Mouse (Mus musculus) heart, embryonic 12.5 days (tissue): ENCODE data around the gene Tac2. TPM values are rescaled to one million over a fixed set of nuclear protein-coding genes. Genes with fewer than 3 reads are reported as not detected.
"Not testable (repeated sequence)": the region's sequence is repeated elsewhere in the genome, so short reads cannot be mapped to it uniquely, and the experiment has no call there.

Experiments used
- ATAC-seq: fragments of 200-750 bp; cut with Nextera tagmentation; 2 replicates; pipeline ENCODE4 v1.8.0; 2017; ENCODE audit warnings: moderate TSS enrichment, moderate library complexity; ENCODE audit not compliant: insufficient number of reproducible peaks, low FRiP score
- H3K27ac ChIP-seq: fragments of 300-500 bp; sonication (generic); 2 replicates; pipeline ENCODE4 v1.5.1; 2016; ENCODE audit warnings: mild to moderate bottlenecking, moderate library complexity; ENCODE audit not compliant: poor library complexity, severe bottlenecking
- H3K27me3 ChIP-seq: fragments of 300-500 bp; sonication (generic); replicated peaks from 2 replicates; pipeline ENCODE4 v1.6.1; 2016; ENCODE audit warnings: mild to moderate bottlenecking, moderate library complexity
- H3K36me3 ChIP-seq: fragments of 300-500 bp; sonication (generic); 2 replicates; pipeline ENCODE4 v1.6.1; 2016; ENCODE audit warnings: mild to moderate bottlenecking, moderate library complexity
- H3K4me1 ChIP-seq: fragments of 300-500 bp; sonication (generic); replicated peaks from 2 replicates; pipeline ENCODE4 v1.6.1; 2016; ENCODE audit warnings: mild to moderate bottlenecking
- H3K4me2 ChIP-seq: fragments of 300-500 bp; sonication (generic); 2 replicates; pipeline ENCODE4 v1.6.1; 2016; ENCODE audit warnings: mild to moderate bottlenecking, moderate library complexity
- H3K4me3 ChIP-seq: fragments of 300-500 bp; sonication (generic); 2 replicates; pipeline ENCODE4 v1.5.1; 2016; ENCODE audit warnings: mild to moderate bottlenecking
- H3K9ac ChIP-seq: fragments of 300-500 bp; sonication (generic); 2 replicates; pipeline ENCODE4 v1.6.1; 2016; ENCODE audit warnings: mild to moderate bottlenecking, moderate library complexity
- H3K9me3 ChIP-seq: fragments of 300-500 bp; sonication (generic); replicated peaks from 2 replicates; pipeline ENCODE4 v1.6.1; 2016; ENCODE audit warnings: mild to moderate bottlenecking, moderate library complexity
- WGBS: fragments of 180-500 bp; shearing (Covaris S2); methylation state at CpG from one replicate; pipeline ENCODE4 v1.1.7; 2016; 5-methylcytosine and 5-hydroxymethylcytosine counted together
- polyA plus RNA-seq: library from polyadenylated mRNA; unstranded; fragments of >200 nt; fragmentation: Nextera tagmentation; extraction: Ambion mirVana; gene quantifications from 2 replicates; pipeline ENCODE4 v1.2.1, GENCODE M21; 2016

The Tac2 gene
- polyA plus RNA-seq, 1 experiment from 2014 or later = 16.9 TPM

GRCm38 (mm10) chr10:127759181-127760110 is 35.2 kb downstream of the Tac2 start, which contains the start of the genes Rdh1 and Rdh16f1:
Rdh1 (plus strand) TSS chr10:127759721.
Rdh16f1 (plus strand) TSS chr10:127759787.
- H3K4me3 ChIP-seq = no peak within 1 kb of the TSS
- no peak within 1 kb of the TSS for H3K27ac ChIP-seq
- WGBS = 64% methylated on average over 9 of the region's 9 CpGs
- H3K4me1 ChIP-seq = peaks cover 14% of the 10 kb centered on the region; the same call in 1 of the 2 replicates
- no peak within 1 kb of the TSS for H3K4me2 ChIP-seq
- peaks cover 6% of the 10 kb centered on the region; the same call in 1 of the 2 replicates for H3K9me3 ChIP-seq
- no peaks in the 10 kb centered on the region; the same call in 1 of the 2 replicates for H3K27me3 ChIP-seq
- H3K9ac ChIP-seq = no peak within 1 kb of the TSS
- H3K36me3 ChIP-seq = no peaks in the 10 kb centered on the region
- ATAC-seq = no peak

- not testable (repeated sequence) for H3K36me3 ChIP-seq, H3K27ac ChIP-seq, H3K27me3 ChIP-seq, H3K4me3 ChIP-seq, H3K9ac ChIP-seq, ATAC-seq, H3K4me2 ChIP-seq, H3K4me1 ChIP-seq, H3K9me3 ChIP-seq
- 85% methylated on average over 10 of the region's 10 CpGs for WGBS
Measured at GRCm38 (mm10) chr10:127762926-127763325, 38.6 kb downstream of the Tac2 start.

- H3K36me3 ChIP-seq = no peaks in the 10 kb centered on the region
- WGBS = 68% methylated on average over 12 of the region's 12 CpGs
- no peak overlapping the region for H3K9ac ChIP-seq
- H3K9me3 ChIP-seq = no peaks in the 10 kb centered on the region
- ATAC-seq = no peak
- no peaks in the 10 kb centered on the region; the same call in 1 of the 2 replicates for H3K27me3 ChIP-seq
- no peaks in the 10 kb centered on the region for H3K4me1 ChIP-seq
- H3K27ac ChIP-seq = no peak overlapping the region
- no peak overlapping the region for H3K4me2 ChIP-seq
- no peak overlapping the region for H3K4me3 ChIP-seq
Measured at GRCm38 (mm10) chr10:127763914-127764680, 39.8 kb downstream of the Tac2 start.

GRCm38 (mm10) chr10:127766564-127766963 is 42.3 kb downstream of the Tac2 start:
- no peak for ATAC-seq
- WGBS = 61% methylated on average over 1 of the region's 1 CpGs
- no peaks in the 10 kb centered on the region for H3K36me3 ChIP-seq
- no peaks in the 10 kb centered on the region for H3K9me3 ChIP-seq
- no peak overlapping the region for H3K9ac ChIP-seq
- H3K27me3 ChIP-seq = no peaks in the 10 kb centered on the region; the same call in 1 of the 2 replicates
- no peak overlapping the region for H3K27ac ChIP-seq
- H3K4me1 ChIP-seq = no peaks in the 10 kb centered on the region
- no peak overlapping the region for H3K4me2 ChIP-seq
- no peak overlapping the region for H3K4me3 ChIP-seq

GRCm38 (mm10) chr10:127776011-127776410 is 51.7 kb downstream of the Tac2 start, which contains the start of gene Rdh9:
Rdh9 (plus strand) TSS chr10:127776386.
- H3K9me3 ChIP-seq = no peaks in the 10 kb centered on the region
- no peaks in the 10 kb centered on the region for H3K27me3 ChIP-seq
- H3K27ac ChIP-seq = no peak within 1 kb of the TSS
- WGBS = 70% methylated on average over 2 of the region's 2 CpGs
- H3K4me2 ChIP-seq = no peak within 1 kb of the TSS
- no peak within 1 kb of the TSS for H3K9ac ChIP-seq
- ATAC-seq = no peak
- no peak within 1 kb of the TSS for H3K4me3 ChIP-seq
- no peaks in the 10 kb centered on the region for H3K4me1 ChIP-seq
- no peaks in the 10 kb centered on the region for H3K36me3 ChIP-seq

Other genes with a start within 250 kb of the Tac2 start
- gene Stac3, start 222.8 kb upstream of the Tac2 start, polyA plus RNA-seq = 0.50 and 1.1 TPM in 2 replicates
- gene Ndufa4l2, start 209.5 kb upstream of the Tac2 start, polyA plus RNA-seq = 19.5 and 24.4 TPM in 2 replicates
- gene Shmt2, start 202.0 kb upstream of the Tac2 start, polyA plus RNA-seq = 80.4 and 83.8 TPM in 2 replicates
- gene Nxph4, start 189.9 kb upstream of the Tac2 start, polyA plus RNA-seq = 0.33 and 0.65 TPM in 2 replicates
- gene Lrp1, start 103.3 kb upstream of the Tac2 start, polyA plus RNA-seq = 43.3 and 46.1 TPM in 2 replicates
- gene Stat6, start 81.5 kb upstream of the Tac2 start, polyA plus RNA-seq = 27.8 and 28.2 TPM in 2 replicates
- gene Nemp1, start 57.6 kb upstream of the Tac2 start, polyA plus RNA-seq = 8.9 and 9.2 TPM in 2 replicates
- 13.4 and 13.7 TPM in 2 replicates for gene Nab2, start 55.9 kb upstream of the Tac2 start, polyA plus RNA-seq
- gene Myo1a, start 19.3 kb upstream of the Tac2 start, polyA plus RNA-seq = 0.22 and 0.32 TPM in 2 replicates
- 2.5 TPM in 2 replicates for gene Zbtb39, start 15.1 kb downstream of the Tac2 start, polyA plus RNA-seq
- gene Gpr182, start 27.3 kb downstream of the Tac2 start, polyA plus RNA-seq = 22.2 and 23.4 TPM in 2 replicates
- gene Rdh1, start 35.2 kb downstream of the Tac2 start, polyA plus RNA-seq = not detected in 2 replicates
- not detected in 2 replicates for gene Rdh16f1, start 35.3 kb downstream of the Tac2 start, polyA plus RNA-seq
- gene Rdh9, start 51.9 kb downstream of the Tac2 start, polyA plus RNA-seq = 0.06 and 0.10 TPM in 2 replicates
- not detected in 2 replicates for gene Rdh16, start 76.7 kb downstream of the Tac2 start, polyA plus RNA-seq
- gene Rdh19, start 125.5 kb downstream of the Tac2 start, polyA plus RNA-seq = not detected in 2 replicates
- not detected in 2 replicates for gene Rdh16f2, start 142.0 kb downstream of the Tac2 start, polyA plus RNA-seq
- gene Rdh7, start 164.3 kb downstream of the Tac2 start, polyA plus RNA-seq = not detected in 2 replicates
- not detected in 2 replicates for gene Sdr9c7, start 174.0 kb downstream of the Tac2 start, polyA plus RNA-seq